Mouse (Mus musculus) activated CD4-positive, CD25-positive, alpha-beta regulatory T cell, adult 9 weeks (primary cell): Measurements from ENCODE around the gene Clec1b. TPM values are rescaled to one million over a fixed set of nuclear protein-coding genes. Genes with fewer than 3 reads are reported as not detected.

ENCODE experiments used
- polyA plus RNA-seq: library from polyadenylated mRNA; unstranded; fragments of 100-300 nt; shearing (Covaris generic); gene quantifications from one replicate; pipeline ENCODE4 v1.2.1, GENCODE M21; 2017

The Clec1b gene
- 0.81 TPM for polyA plus RNA-seq

GRCm38 (mm10) chr6:129396997-129397396 lies at the start of gene Clec1b:
Clec1b (plus strand) TSS chr6:129397297.

DNA sequence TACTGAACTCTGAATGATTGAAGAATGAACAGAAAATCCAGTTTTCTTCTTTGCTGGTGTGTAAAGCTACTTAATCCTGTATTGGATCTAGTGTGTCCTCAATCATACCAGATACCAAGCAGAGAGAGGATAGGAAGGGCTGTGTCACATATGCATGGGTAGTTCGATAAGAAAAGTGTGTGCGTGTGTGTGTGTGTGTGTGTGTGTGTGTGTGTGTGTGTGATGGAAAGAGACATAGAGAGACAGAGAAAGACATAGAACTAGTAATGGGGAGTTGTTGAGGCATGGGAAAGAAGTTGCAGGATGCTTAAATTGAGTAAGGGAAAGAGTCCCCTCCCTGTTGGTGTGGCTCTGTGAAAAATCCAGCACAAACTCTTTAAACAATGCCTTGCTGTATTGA lies 11.3 kb upstream of the Clec1b start, which contains the start of gene Clec12b:
Gene Clec12b (minus strand): TSS at position 101 of the 400 bp plus-strand sequence.

GRCm38 (mm10) chr6:129408562-129408961 lies 11.5 kb downstream of the Clec1b start, which contains the start of gene Clec9a:
Clec9a (plus strand) TSS chr6:129408862.

GRCm38 (mm10) chr6:129451411-129452039 lies 54.4 kb downstream of the Clec1b start, which contains the start of gene Clec1a:
Clec1a (minus strand) TSS chr6:129452000.

Other genes with a start within 250 kb of the Clec1b start
- gene Clec2d, start 216.7 kb upstream of the Clec1b start, polyA plus RNA-seq, result 41.8 TPM
- gene Cd69, start 121.9 kb upstream of the Clec1b start, polyA plus RNA-seq, result 135 TPM
- not detected for gene 4922502D21Rik, start 65.5 kb upstream of the Clec1b start, polyA plus RNA-seq
- 0.99 TPM for gene Clec12a, start 54.6 kb upstream of the Clec1b start, polyA plus RNA-seq
- gene Clec12b, start 11.4 kb upstream of the Clec1b start, polyA plus RNA-seq, result not detected
- gene Clec9a, start 11.6 kb downstream of the Clec1b start, polyA plus RNA-seq, result not detected
- gene Clec1a, start 54.7 kb downstream of the Clec1b start, polyA plus RNA-seq, result not detected
- gene Olr1, start 109.9 kb downstream of the Clec1b start, polyA plus RNA-seq, result not detected
- gene Tmem52b, start 115.3 kb downstream of the Clec1b start, polyA plus RNA-seq, result not detected
- gene Gabarapl1, start 135.9 kb downstream of the Clec1b start, polyA plus RNA-seq, result 29.6 TPM
- not detected for gene Klre1, start 180.6 kb downstream of the Clec1b start, polyA plus RNA-seq
- 1.5 TPM for gene Klrd1, start 194.5 kb downstream of the Clec1b start, polyA plus RNA-seq
- 1.5 TPM for gene Klrk1, start 226.6 kb downstream of the Clec1b start, polyA plus RNA-seq
- gene Klrc3, start 246.0 kb downstream of the Clec1b start, polyA plus RNA-seq, result not detected